Mouse (Mus musculus) limb, embryonic 15.5 days (tissue): ENCODE measurements at regions not wholly inside any gene's neighbourhood (a gene's known extent, or its start where the extent isn't known, plus 50 kb on each side); places are given as distances from the start of the nearest gene placed in this dataset.

ENCODE experiments used
- ATAC-seq: fragments of 200-750 bp; cut with Nextera tagmentation; 2 replicates; pipeline ENCODE4 v1.8.0; 2017; ENCODE audit warnings: low read depth, moderate TSS enrichment; ENCODE audit not compliant: insufficient number of reproducible peaks, low FRiP score, low TSS enrichment
- H3K27ac ChIP-seq: fragments of 300-500 bp; sonication (generic); 2 replicates; pipeline ENCODE4 v1.5.1; 2015; ENCODE audit warnings: moderate library complexity, mild to moderate bottlenecking, inconsistent platforms
- H3K27me3 ChIP-seq: fragments of 300-500 bp; sonication (generic); 2 replicates; pipeline ENCODE4 v1.6.1; 2015; ENCODE audit warnings: inconsistent platforms
- H3K36me3 ChIP-seq: fragments of 300-500 bp; sonication (generic); 2 replicates; pipeline ENCODE4 v1.6.1; 2015; ENCODE audit warnings: inconsistent platforms
- H3K4me1 ChIP-seq: fragments of 300-500 bp; sonication (generic); 2 replicates; pipeline ENCODE4 v1.6.1; 2015; ENCODE audit warnings: inconsistent platforms
- H3K4me2 ChIP-seq: fragments of 300-500 bp; sonication (generic); 2 replicates; pipeline ENCODE4 v1.6.1; 2015; ENCODE audit warnings: mild to moderate bottlenecking, inconsistent platforms
- H3K4me3 ChIP-seq: fragments of 300-500 bp; sonication (generic); 2 replicates; pipeline ENCODE4 v1.5.1; 2015; ENCODE audit warnings: mild to moderate bottlenecking, inconsistent platforms
- H3K9ac ChIP-seq: fragments of 300-500 bp; sonication (generic); 2 replicates; pipeline ENCODE4 v1.6.1; 2015; ENCODE audit warnings: inconsistent platforms
- H3K9me3 ChIP-seq: fragments of 300-500 bp; sonication (generic); 2 replicates; pipeline ENCODE4 v1.6.1; 2016; ENCODE audit warnings: inconsistent platforms
- WGBS: fragments of 180-500 bp; shearing (Covaris S2); methylation state at CpG from one replicate; pipeline ENCODE4 v1.1.7; 2015; 5-methylcytosine and 5-hydroxymethylcytosine counted together

GRCm38 (mm10) chr19:56157120-56157519, 129.8 kb upstream of the Habp2 start:
- Histone ChIP-seq H3K4me3 (no peak overlapping the region), H3K27ac (no peak overlapping the region), H3K9ac (no peak overlapping the region), H3K9me3 (no peaks in the 10 kb centered on the region), H3K4me1 (0 out of 2 replicates have a peak, but pooled peaks cover 3% of the 10 kb centered on the region), H3K4me2 (no peak overlapping the region), H3K27me3 (peaks cover 4% of the 10 kb centered on the region; the same call in 1 of the 2 replicates), H3K36me3 (no peaks in the 10 kb centered on the region)
- no peak for ATAC-seq
- 57% methylated on average over 6 of the region's 6 CpGs for WGBS

DNA sequence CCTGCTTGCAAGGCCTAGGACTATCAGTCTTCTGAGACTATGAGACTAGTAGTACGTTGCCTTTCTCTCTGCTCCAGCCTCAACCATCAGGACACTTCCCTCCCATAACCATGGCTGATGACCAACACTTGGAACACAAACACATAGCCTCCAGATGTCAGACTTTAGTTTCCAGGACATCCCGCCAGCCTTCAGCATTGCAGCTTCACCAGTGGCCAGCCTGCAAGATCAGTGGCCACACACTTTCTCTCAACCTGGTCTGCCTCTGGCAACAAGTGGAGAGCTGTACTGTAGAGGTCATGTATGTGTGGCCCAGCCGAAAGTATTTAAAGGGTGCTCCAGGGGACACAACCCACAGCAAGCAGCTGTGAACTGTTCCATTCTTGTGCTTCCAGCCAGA, 124.8 kb upstream of the Habp2 start:
- Histone ChIP-seq H3K4me1 (no peaks in the 10 kb centered on the region), H3K4me2 (no peak overlapping the region), H3K27ac (0 out of 2 replicates have a peak overlapping the region, but pooled peaks have one; percentile 38), H3K4me3 (no peak overlapping the region), H3K36me3 (no peaks in the 10 kb centered on the region), H3K27me3 (no peaks in the 10 kb centered on the region), H3K9me3 (no peaks in the 10 kb centered on the region; the same call in 1 of the 2 replicates), H3K9ac (no peak overlapping the region)
- 72% methylated on average over 3 of the region's 3 CpGs for WGBS
- ATAC-seq: no peak

GRCm38 (mm10) chr19:56169133-56169997, 117.6 kb upstream of the Habp2 start:
- Histone ChIP-seq H3K4me1 (peaks cover 14% of the 10 kb centered on the region), H3K27ac (no peak overlapping the region), H3K27me3 (peaks cover 5% of the 10 kb centered on the region), H3K36me3 (no peaks in the 10 kb centered on the region), H3K9ac (no peak overlapping the region), H3K9me3 (no peaks in the 10 kb centered on the region; the same call in 1 of the 2 replicates), H3K4me3 (no peak overlapping the region), H3K4me2 (no peak overlapping the region)
- no peak; the same call in 1 of the 2 replicates for ATAC-seq
- 39% methylated on average over 5 of the region's 5 CpGs for WGBS

DNA sequence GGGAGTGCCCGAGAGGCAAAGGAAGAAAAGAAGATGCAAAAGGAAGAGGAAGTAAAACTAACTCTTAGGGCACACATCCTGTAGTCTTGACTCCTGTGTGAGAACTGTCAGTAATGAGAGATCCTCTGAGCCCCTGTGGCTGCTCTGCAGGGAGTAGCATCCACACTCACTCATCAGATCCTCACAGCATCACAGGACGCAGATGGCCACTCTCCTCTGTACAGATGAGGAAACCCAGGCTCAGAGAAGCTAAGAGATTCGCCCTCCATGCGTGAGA, 117.0 kb upstream of the Habp2 start:
- H3K27ac ChIP-seq: no peak overlapping the region
- 69% methylated on average over 4 of the region's 4 CpGs for WGBS
- no peak overlapping the region for H3K4me3 ChIP-seq
- H3K9me3 ChIP-seq: no peaks in the 10 kb centered on the region; the same call in 1 of the 2 replicates
- peaks cover 5% of the 10 kb centered on the region for H3K27me3 ChIP-seq
- H3K4me1 ChIP-seq: peaks cover 20% of the 10 kb centered on the region
- no peaks in the 10 kb centered on the region for H3K36me3 ChIP-seq
- H3K9ac ChIP-seq: no peak overlapping the region
- no peak for ATAC-seq
- H3K4me2 ChIP-seq: no peak overlapping the region

DNA sequence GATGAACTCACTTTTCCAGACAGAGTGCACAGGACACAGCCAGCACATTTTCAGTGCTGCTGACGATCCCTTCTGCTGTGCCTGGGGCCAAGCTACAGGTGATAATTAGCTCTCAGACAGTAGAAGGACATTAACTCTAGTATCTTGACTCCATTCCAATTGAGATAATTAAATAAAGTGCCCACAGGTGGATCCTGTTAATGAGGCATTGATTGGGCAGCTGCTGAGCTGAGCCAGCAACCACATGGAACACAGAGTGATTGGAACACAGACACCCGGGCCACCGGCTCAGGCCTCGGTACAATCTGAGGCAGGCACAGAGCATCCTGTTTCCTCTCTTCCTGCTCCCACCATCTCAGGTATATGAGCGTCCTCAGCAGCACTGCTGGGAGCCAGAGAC, 114.5 kb upstream of the Habp2 start:
- 37% methylated on average over 5 of the region's 5 CpGs for WGBS
- no peak overlapping the region for H3K4me2 ChIP-seq
- H3K4me1 ChIP-seq: peaks cover 35% of the 10 kb centered on the region
- no peaks in the 10 kb centered on the region; the same call in 1 of the 2 replicates for H3K9me3 ChIP-seq
- H3K27ac ChIP-seq: no peak overlapping the region
- peaks cover 5% of the 10 kb centered on the region for H3K27me3 ChIP-seq
- no peak overlapping the region for H3K4me3 ChIP-seq
- H3K36me3 ChIP-seq: no peaks in the 10 kb centered on the region
- H3K9ac ChIP-seq: no peak overlapping the region
- no peak for ATAC-seq

DNA sequence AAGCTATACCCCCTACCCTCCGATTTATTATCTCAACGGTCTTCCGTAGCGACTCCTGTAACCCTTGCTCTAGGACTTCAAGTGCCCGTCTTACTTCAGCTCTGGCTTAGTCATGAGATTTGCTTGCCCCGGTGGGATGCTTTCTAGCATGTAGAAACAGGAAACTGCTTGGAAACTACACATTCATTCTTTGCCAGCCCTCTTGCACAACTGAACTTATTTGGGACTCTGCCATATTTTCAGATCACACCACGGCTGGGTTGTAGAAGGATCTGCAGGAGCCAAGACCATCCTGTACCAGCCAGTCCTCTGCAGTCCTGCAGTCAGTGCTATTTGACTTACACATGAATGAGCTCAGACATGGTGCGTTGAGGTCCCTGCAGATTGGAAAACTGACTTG, 110.9 kb upstream of the Habp2 start:
- peak overlapping the region; percentile 69; the same call in 1 of the 2 replicates for H3K27ac ChIP-seq
- ATAC-seq: no peak
- peaks cover 31% of the 10 kb centered on the region for H3K4me1 ChIP-seq
- no peak overlapping the region for H3K4me2 ChIP-seq
- 63% methylated on average over 8 of the region's 8 CpGs for WGBS
- no peaks in the 10 kb centered on the region for H3K36me3 ChIP-seq
- H3K4me3 ChIP-seq: no peak overlapping the region
- no peaks in the 10 kb centered on the region for H3K9me3 ChIP-seq
- H3K9ac ChIP-seq: no peak overlapping the region
- H3K27me3 ChIP-seq: peaks cover 5% of the 10 kb centered on the region

DNA sequence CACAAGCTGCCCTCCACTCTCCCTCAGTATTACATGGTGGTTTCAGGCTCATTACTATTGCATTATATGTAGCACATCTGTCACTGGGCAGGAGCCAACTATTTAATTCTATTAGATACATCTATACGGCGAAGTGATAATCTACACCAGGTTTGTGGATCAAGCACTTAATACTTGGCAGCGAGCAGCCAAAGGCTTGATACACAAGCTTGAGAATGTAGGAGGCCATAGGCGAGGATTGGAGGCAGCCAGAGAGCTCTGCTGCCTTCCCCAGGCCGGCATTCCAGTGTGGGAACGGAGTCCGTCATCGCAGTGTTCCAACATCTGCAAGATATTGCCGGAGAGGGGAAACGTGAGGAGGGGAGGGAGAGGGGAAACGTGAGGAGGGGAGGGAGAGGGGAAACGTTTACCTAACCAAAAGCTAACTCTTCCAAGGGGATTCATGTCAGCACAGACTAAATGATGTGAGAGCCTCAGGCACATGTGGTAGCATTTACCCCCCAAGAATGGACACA, 109.6 kb upstream of the Habp2 start:
- WGBS: 13% methylated on average over 12 of the region's 12 CpGs

GRCm38 (mm10) chr19:56185756-56186155, 101.2 kb upstream of the Habp2 start:
- Histone ChIP-seq H3K9me3 (no peaks in the 10 kb centered on the region), H3K4me2 (no peak overlapping the region), H3K4me1 (no peaks in the 10 kb centered on the region), H3K4me3 (no peak overlapping the region), H3K36me3 (no peaks in the 10 kb centered on the region), H3K9ac (no peak overlapping the region), H3K27ac (no peak overlapping the region), H3K27me3 (no peaks in the 10 kb centered on the region)
- no peak for ATAC-seq
- WGBS: 65% methylated on average over 5 of the region's 5 CpGs

More for the DNA sequence above, 109.6 kb upstream of the Habp2 start:
- peak; percentile 88 for ATAC-seq
- Histone ChIP-seq H3K27ac (peak overlapping the region; percentile 69), H3K4me3 (no peak overlapping the region), H3K27me3 (peaks cover 5% of the 10 kb centered on the region), H3K9me3 (no peaks in the 10 kb centered on the region), H3K4me1 (peaks cover 31% of the 10 kb centered on the region), H3K36me3 (no peaks in the 10 kb centered on the region), H3K9ac (no peak overlapping the region), H3K4me2 (no peak overlapping the region)

GRCm38 (mm10) chr19:56189185-56189584, 97.8 kb upstream of the Habp2 start:
- WGBS: 96% methylated on average over 1 of the region's 1 CpGs
- no peak for ATAC-seq
- Histone ChIP-seq H3K27me3 (no peaks in the 10 kb centered on the region), H3K27ac (no peak overlapping the region), H3K9me3 (no peaks in the 10 kb centered on the region), H3K4me2 (no peak overlapping the region), H3K36me3 (no peaks in the 10 kb centered on the region), H3K4me3 (no peak overlapping the region), H3K9ac (no peak overlapping the region), H3K4me1 (no peaks in the 10 kb centered on the region)

DNA sequence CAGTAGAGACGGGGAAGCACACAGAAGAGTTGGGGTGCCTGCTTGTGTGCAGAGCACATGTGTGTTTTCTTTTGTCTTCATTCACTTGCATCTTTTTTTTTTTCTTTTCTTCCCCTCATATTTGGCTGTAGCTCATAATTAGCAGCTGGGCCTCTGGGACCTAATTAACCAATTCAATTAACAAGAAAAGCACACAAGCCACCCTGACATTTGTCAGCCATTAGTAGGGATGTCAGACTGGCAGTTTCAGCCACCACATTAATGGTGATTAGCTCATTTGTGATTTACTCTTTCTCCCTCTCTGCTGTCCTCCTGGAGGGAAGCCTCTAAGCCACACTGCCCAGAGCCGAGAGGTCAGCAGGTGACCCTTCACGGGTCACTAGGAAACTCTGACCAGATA, 96.7 kb upstream of the Habp2 start:
- no peaks in the 10 kb centered on the region for H3K4me1 ChIP-seq
- no peak for ATAC-seq
- 48% methylated on average over 3 of the region's 3 CpGs for WGBS
- H3K4me2 ChIP-seq: no peak overlapping the region
- H3K27me3 ChIP-seq: no peaks in the 10 kb centered on the region
- H3K4me3 ChIP-seq: no peak overlapping the region
- no peak overlapping the region for H3K9ac ChIP-seq
- H3K36me3 ChIP-seq: no peaks in the 10 kb centered on the region
- no peaks in the 10 kb centered on the region for H3K9me3 ChIP-seq
- H3K27ac ChIP-seq: no peak overlapping the region

DNA sequence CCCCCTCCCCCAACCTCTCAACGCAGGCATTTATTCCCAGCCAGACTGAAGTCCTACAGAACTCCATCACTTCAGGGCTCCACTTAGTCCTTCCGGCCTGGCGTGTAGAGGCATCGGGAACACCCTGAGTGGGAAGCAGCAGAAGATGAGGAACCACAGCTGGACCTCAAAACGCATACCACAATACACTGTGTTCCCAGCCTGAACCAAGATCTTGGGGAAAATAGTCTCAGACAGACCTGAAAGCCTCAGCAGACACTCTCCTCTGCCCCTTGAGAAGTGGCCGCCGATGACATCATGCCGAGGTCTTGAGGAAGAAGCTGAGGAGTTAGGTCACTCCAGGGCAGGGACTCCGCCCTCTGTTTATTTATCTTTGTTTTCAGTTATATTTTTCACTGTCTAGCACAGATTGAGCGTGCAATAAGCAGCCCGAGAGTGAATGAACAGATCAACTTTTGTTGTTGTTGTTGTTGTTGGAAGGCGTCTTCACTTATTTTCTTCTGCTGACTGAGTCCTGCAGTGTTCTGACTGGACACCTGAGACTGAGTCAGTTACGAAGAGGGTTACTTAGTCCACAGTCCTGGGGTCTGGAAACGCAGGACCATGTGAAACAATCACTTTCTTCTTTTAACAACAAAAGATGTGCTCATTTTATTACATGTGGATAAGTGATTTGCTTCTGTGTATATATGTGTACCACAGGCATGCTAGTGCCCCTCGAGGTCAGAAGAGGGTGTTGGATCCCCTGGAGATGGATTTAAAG, 88.3 kb upstream of the Habp2 start:
- Histone ChIP-seq H3K27me3 (peaks cover 9% of the 10 kb centered on the region; the same call in 1 of the 2 replicates), H3K4me1 (peaks cover 10% of the 10 kb centered on the region; the same call in 1 of the 2 replicates), H3K4me3 (no peak overlapping the region), H3K27ac (no peak overlapping the region), H3K9ac (no peak overlapping the region), H3K4me2 (no peak overlapping the region), H3K36me3 (no peaks in the 10 kb centered on the region), H3K9me3 (no peaks in the 10 kb centered on the region)
- ATAC-seq: no peak
- 82% methylated on average over 15 of the region's 15 CpGs for WGBS
